Mouse (Mus musculus) WW6 (cell line): ENCODE results near the gene Hdgf.

ENCODE experiments used
- DNase-seq: peaks from one replicate; pipeline ENCODE4 v3.0.0-alpha.2; 2013; ENCODE audit warnings: low read depth, low spot score

Hdgf gene

GRCm38 (mm10) chr3:87909874-87910273 is 3.8 kb downstream of the Hdgf start:
- DNase-seq = no peak

- peak; percentile 90 for DNase-seq
Measured at GRCm38 (mm10) chr3:87910573-87911141, 4.5 kb downstream of the Hdgf start.

- no peak for DNase-seq
Measured at GRCm38 (mm10) chr3:87913491-87913890, 7.4 kb downstream of the Hdgf start.

- no peak for DNase-seq
Measured at GRCm38 (mm10) chr3:87913891-87914290, 7.8 kb downstream of the Hdgf start.

- no peak for DNase-seq
Measured at GRCm38 (mm10) chr3:87916990-87917389, 10.9 kb downstream of the Hdgf start.

- DNase-seq = no peak
Measured at GRCm38 (mm10) chr3:87918551-87918950, 12.4 kb downstream of the Hdgf start.

GRCm38 (mm10) chr3:87919336-87920108 is 13.4 kb downstream of the Hdgf start, which contains the start of gene Mrpl24:
Gene Mrpl24 (plus strand): TSS chr3:87919506.
- DNase-seq = peak; percentile 67

GRCm38 (mm10) chr3:87920270-87920943 is 14.3 kb downstream of the Hdgf start:
- no peak for DNase-seq

GRCm38 (mm10) chr3:87924996-87925395 is 18.9 kb downstream of the Hdgf start:
- no peak for DNase-seq

- DNase-seq = no peak
Measured at GRCm38 (mm10) chr3:87927452-87927851, 21.3 kb downstream of the Hdgf start.

- no peak for DNase-seq
Measured at GRCm38 (mm10) chr3:87929341-87930077, 23.4 kb downstream of the Hdgf start.

- DNase-seq = peak; percentile 90
Measured at GRCm38 (mm10) chr3:87930078-87930795, 24.1 kb downstream of the Hdgf start, which contains the start of the genes Isg20l2 and Rrnad1. Gene Isg20l2 (plus strand): TSS chr3:87930314. Gene Rrnad1 (minus strand): TSS chr3:87930717.

- no peak for DNase-seq
Measured at GRCm38 (mm10) chr3:87934026-87934425, 27.9 kb downstream of the Hdgf start.

- DNase-seq = no peak
Measured at GRCm38 (mm10) chr3:87934501-87934900, 28.4 kb downstream of the Hdgf start.

GRCm38 (mm10) chr3:87935201-87935600 is 29.1 kb downstream of the Hdgf start:
- no peak for DNase-seq

GRCm38 (mm10) chr3:87935776-87936175 is 29.7 kb downstream of the Hdgf start:
- no peak for DNase-seq

- no peak for DNase-seq
Measured at GRCm38 (mm10) chr3:87940611-87941010, 34.5 kb downstream of the Hdgf start.

GRCm38 (mm10) chr3:87942471-87942870 is 36.4 kb downstream of the Hdgf start:
- no peak for DNase-seq

- DNase-seq = no peak
Measured at GRCm38 (mm10) chr3:87943586-87943985, 37.5 kb downstream of the Hdgf start.

GRCm38 (mm10) chr3:87944838-87945600 is 38.9 kb downstream of the Hdgf start:
- no peak for DNase-seq
